Mouse (Mus musculus) heart, postnatal 0 days (tissue): Measurements from ENCODE around the gene Atrnl1. TPM values are rescaled to one million over a fixed set of nuclear protein-coding genes. Genes with fewer than 3 reads are reported as not detected.

Source experiments
- ATAC-seq: fragments of 200-750 bp; cut with Nextera tagmentation; 2 replicates; pipeline ENCODE4 v1.8.0; 2017; ENCODE audit warnings: low read depth, moderate number of reproducible peaks, moderate library complexity; ENCODE audit not compliant: insufficient read depth
- DNase-seq: peaks from one replicate; pipeline ENCODE4 v3.0.0-alpha.2; 2016; ENCODE audit warnings: low spot score
- H3K27ac ChIP-seq: fragments of 300-500 bp; sonication (generic); 2 replicates; pipeline ENCODE4 v1.5.1; 2014; ENCODE audit warnings: low read depth, mild to moderate bottlenecking
- H3K27me3 ChIP-seq: fragments of 300-500 bp; sonication (generic); 2 replicates; pipeline ENCODE4 v1.6.1; 2014; ENCODE audit warnings: low read length, mixed read lengths; ENCODE audit not compliant: control insufficient read depth, insufficient read depth
- H3K36me3 ChIP-seq: fragments of 300-500 bp; sonication (generic); replicated peaks from 2 replicates; pipeline ENCODE4 v1.6.1; 2014; ENCODE audit warnings: low read length, mixed read lengths; ENCODE audit not compliant: control insufficient read depth, insufficient read depth
- H3K4me1 ChIP-seq: fragments of 300-500 bp; sonication (generic); 2 replicates; pipeline ENCODE4 v1.6.1; 2014; ENCODE audit warnings: antibody characterized with exemption; ENCODE audit not compliant: control insufficient read depth, insufficient read depth
- H3K4me2 ChIP-seq: fragments of 300-500 bp; sonication (generic); 2 replicates; pipeline ENCODE4 v1.6.1; 2014; ENCODE audit warnings: low read depth, mild to moderate bottlenecking, low read length, moderate library complexity
- H3K4me3 ChIP-seq: fragments of 300-500 bp; sonication (generic); 2 replicates; pipeline ENCODE4 v1.5.1; 2014; ENCODE audit warnings: low read depth, low read length
- H3K9ac ChIP-seq: fragments of 300-500 bp; sonication (generic); replicated peaks from 2 replicates; pipeline ENCODE4 v1.6.1; 2014; ENCODE audit warnings: low read depth, low read length, mixed read lengths
- H3K9me3 ChIP-seq: fragments of 300-500 bp; sonication (generic); replicated peaks from 2 replicates; pipeline ENCODE4 v1.6.1; 2016; ENCODE audit warnings: low read length; ENCODE audit not compliant: control insufficient read depth
- CTCF ChIP-seq: IDR thresholded peaks from 2 replicates; pipeline ENCODE4 v1.5.1; 2016; ENCODE audit warnings: antibody characterized with exemption, control low read depth, low read depth
- EP300 ChIP-seq: IDR thresholded peaks from 2 replicates; pipeline ENCODE4 v1.6.1; 2016; ENCODE audit warnings: antibody characterized with exemption, low read depth
- WGBS: fragments of 180-500 bp; shearing (Covaris S2); extraction: QIAGEN DNeasy Blood & Tissue Kit; methylation state at CpG from one replicate; pipeline ENCODE4 v1.1.7; 2014; 5-methylcytosine and 5-hydroxymethylcytosine counted together
- polyA plus RNA-seq: library from polyadenylated mRNA; unstranded; fragments of >200 nt; fragmentation: Nextera tagmentation; extraction: Ambion mirVana; gene quantifications from 2 replicates; pipeline ENCODE4 v1.2.1, GENCODE M21; 2015
- total RNA-seq: library from RNA; depleted of rRNA; stranded (reverse); fragments of >200 nt; gene quantifications from 2 replicates; pipeline ENCODE4 v1.2.3, GENCODE M21; 2014; ENCODE audit warnings: low replicate concordance

Atrnl1 gene
- total and polyA plus RNA-seq, 2 experiments from 2014 or later: 1.7 to 16.9 TPM

DNA sequence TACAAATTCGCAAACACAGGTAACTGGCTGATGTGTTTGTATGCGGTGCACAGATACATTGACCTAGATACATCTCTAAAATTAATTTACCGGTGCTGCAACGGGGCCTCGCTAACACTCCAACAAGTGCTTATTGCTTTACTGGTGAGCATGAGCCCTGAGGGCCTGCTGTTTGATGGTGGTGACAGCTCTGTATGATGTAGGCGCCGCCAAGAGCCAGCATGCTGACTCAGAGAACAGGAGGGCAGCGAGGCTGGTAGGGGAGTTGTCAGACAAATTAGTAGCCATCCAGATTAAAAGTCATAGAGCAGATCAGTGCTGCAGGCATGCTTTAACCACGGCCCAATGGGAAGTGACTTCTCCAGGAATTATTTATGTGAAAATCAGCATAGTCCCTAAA is 534.7 kb downstream of the Atrnl1 start:
- WGBS: 34% methylated on average over 9 of the region's 9 CpGs
- ATAC-seq: peak; percentile 84

DNA sequence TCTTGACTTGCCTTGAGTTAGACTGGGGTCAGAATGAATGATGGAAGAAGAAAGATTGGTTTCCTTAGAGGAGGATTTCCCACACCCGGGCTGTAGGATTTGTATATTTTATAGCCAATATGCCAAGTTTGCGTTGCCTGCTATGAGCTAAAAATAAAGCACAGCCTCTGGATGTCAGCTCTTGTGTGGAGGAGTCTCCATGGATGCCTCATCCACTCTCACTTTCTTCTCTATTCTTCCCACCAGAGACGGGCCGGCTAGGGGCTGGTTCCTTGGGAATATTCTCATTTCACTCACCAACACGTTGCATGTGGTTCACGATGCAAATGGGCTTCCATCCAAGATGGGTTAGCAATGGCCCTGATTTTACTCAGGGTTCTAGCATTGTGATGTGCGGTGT is 540.4 kb downstream of the Atrnl1 start:
- TF ChIP-seq CTCF (no peak), EP300 (no peak)
- WGBS: 73% methylated on average over 7 of the region's 7 CpGs
- no peaks in the 10 kb centered on the region for H3K27me3 ChIP-seq
- no peaks in the 10 kb centered on the region for H3K9me3 ChIP-seq
- no peaks in the 10 kb centered on the region for H3K36me3 ChIP-seq
- H3K4me2 ChIP-seq: no peak overlapping the region
- no peak overlapping the region for H3K27ac ChIP-seq
- H3K9ac ChIP-seq: no peak overlapping the region
- DNase-seq (no peak), ATAC-seq (no peak)
- H3K4me1 ChIP-seq: no peaks in the 10 kb centered on the region
- H3K4me3 ChIP-seq: no peak overlapping the region

More for the DNA sequence above, 534.7 kb downstream of the Atrnl1 start:
- Histone ChIP-seq H3K9me3 (no peaks in the 10 kb centered on the region), H3K36me3 (no peaks in the 10 kb centered on the region), H3K27ac (no peak overlapping the region), H3K4me3 (no peak overlapping the region), H3K4me2 (no peak overlapping the region), H3K4me1 (0 out of 2 replicates have a peak, but pooled peaks cover 7% of the 10 kb centered on the region), H3K27me3 (no peaks in the 10 kb centered on the region), H3K9ac (no peak overlapping the region)
- peak; percentile 78 for DNase-seq
- TF ChIP-seq CTCF: no peak
- TF ChIP-seq EP300: no peak

DNA sequence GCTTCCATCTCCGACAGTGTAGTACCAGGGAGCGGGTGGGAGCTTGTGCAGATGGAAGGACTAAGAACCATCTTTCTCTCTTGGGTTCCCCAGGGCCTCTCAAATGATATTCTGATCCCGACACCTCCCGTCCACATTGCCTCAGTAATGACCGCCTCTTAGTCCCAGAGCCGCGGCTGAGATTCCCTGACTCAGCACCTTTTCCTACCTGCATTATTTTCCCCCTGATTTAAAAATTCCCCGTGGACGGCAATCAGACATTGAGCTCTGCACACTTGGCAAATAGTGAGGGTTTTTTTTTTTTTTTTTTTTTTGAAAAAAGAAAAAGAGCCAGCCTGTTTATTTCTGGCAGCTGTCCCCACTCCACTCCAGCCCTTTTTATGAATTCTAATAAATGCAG is 550.7 kb downstream of the Atrnl1 start:
- no peaks in the 10 kb centered on the region for H3K4me1 ChIP-seq
- TF ChIP-seq CTCF (no peak), EP300 (no peak)
- H3K27me3 ChIP-seq: 0 out of 2 replicates have a peak, but pooled peaks cover 7% of the 10 kb centered on the region
- H3K9me3 ChIP-seq: no peaks in the 10 kb centered on the region
- no peak overlapping the region for H3K27ac ChIP-seq
- no peak overlapping the region for H3K4me3 ChIP-seq
- ATAC-seq: no peak
- 87% methylated on average over 9 of the region's 9 CpGs for WGBS
- no peak overlapping the region for H3K9ac ChIP-seq
- DNase-seq: no peak
- no peak overlapping the region for H3K4me2 ChIP-seq
- no peaks in the 10 kb centered on the region for H3K36me3 ChIP-seq

DNA sequence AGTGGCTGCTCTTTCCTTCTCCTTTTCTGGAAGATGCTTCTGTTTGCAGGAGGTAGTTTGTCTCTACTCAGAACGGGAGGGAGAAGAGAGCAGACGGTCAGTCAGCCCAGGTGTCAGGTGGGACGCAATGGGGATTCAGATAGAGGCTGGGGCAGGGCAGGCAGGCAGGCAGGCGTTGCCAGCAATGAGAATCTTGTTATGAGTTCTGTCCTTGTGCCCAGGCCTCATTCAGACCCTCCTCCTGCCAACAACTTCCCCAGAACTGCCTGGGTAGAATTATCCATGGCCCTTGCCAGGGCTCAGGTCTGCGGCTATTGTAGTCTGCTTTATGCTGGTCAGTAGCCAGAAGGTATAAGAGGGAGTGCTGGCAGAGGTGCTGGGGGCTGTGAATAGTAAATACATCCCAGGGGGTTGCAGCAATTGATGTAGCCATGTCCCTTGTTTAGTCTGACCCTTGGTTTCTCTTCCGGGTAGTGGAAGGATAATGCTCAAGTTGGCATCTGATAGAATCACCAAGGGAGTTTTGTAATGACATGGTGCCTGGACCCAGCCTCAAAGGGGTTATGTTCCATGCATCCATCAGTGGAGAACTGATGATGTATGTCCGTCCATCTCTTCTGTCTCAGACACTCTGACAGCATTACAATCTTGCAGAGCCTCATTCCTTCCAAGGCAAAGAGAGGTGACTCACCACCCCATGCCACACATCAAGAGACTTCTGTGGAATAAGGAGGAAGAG is 554.2 kb downstream of the Atrnl1 start:
- H3K9ac ChIP-seq: no peak overlapping the region
- WGBS: 68% methylated on average over 7 of the region's 7 CpGs
- H3K27ac ChIP-seq: no peak overlapping the region
- ATAC-seq: no peak
- H3K36me3 ChIP-seq: no peaks in the 10 kb centered on the region
- peaks cover 15% of the 10 kb centered on the region; the same call in 1 of the 2 replicates for H3K27me3 ChIP-seq
- no peaks in the 10 kb centered on the region for H3K9me3 ChIP-seq
- H3K4me2 ChIP-seq: no peak overlapping the region
- DNase-seq: no peak
- no peak for TF ChIP-seq EP300
- TF ChIP-seq CTCF: no peak
- no peak overlapping the region for H3K4me3 ChIP-seq
- no peaks in the 10 kb centered on the region for H3K4me1 ChIP-seq

DNA sequence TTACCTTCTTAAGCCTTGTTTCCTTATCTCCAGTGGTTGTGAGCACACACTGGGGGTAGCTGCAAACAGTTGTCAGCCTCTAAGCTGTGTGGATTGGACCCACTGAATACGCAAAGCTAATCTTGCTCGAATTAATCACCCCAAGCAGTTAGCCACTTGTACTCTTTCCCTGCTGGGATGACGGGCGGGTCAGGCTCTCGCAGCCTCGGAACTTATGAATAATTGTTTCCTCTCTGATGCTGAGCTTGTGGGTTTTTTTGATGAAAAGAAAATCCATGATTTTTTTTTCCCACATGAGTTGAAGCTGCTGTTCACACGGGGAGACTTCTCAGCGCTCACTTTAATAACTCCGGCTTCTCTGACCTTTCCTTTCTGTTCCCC is 554.8 kb downstream of the Atrnl1 start:
- Histone ChIP-seq H3K27ac (no peak overlapping the region), H3K4me3 (no peak overlapping the region), H3K36me3 (no peaks in the 10 kb centered on the region), H3K9me3 (no peaks in the 10 kb centered on the region), H3K4me1 (no peaks in the 10 kb centered on the region), H3K4me2 (no peak overlapping the region), H3K27me3 (peaks cover 15% of the 10 kb centered on the region; the same call in 1 of the 2 replicates), H3K9ac (no peak overlapping the region)
- ATAC-seq (no peak), DNase-seq (no peak)
- no peak for TF ChIP-seq CTCF
- TF ChIP-seq EP300: no peak
- 57% methylated on average over 9 of the region's 9 CpGs for WGBS

DNA sequence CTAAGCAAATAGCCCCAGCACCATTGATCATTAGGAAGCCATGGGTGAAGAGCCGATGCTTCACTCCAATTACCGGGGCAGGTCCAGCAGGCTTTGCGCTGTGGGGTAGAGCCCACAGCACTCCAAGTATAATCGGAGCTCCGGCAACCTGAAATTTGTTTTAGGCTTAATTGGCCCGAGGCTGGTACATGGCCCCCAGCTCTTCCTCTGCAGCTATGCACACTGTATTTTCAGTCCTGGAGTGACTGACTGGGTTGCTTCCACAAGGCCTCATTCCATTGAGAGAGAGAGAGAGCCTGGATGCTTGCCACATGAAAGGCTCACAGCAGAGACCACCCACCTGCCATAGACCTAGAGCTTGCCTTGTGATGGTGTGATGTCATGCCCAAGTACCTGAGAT is 555.3 kb downstream of the Atrnl1 start:
- H3K4me1 ChIP-seq: no peaks in the 10 kb centered on the region
- WGBS: 78% methylated on average over 6 of the region's 6 CpGs
- H3K4me2 ChIP-seq: no peak overlapping the region
- H3K27me3 ChIP-seq: peaks cover 15% of the 10 kb centered on the region; the same call in 1 of the 2 replicates
- no peak overlapping the region for H3K9ac ChIP-seq
- no peak for TF ChIP-seq EP300
- no peak for TF ChIP-seq CTCF
- no peak overlapping the region for H3K27ac ChIP-seq
- no peaks in the 10 kb centered on the region for H3K36me3 ChIP-seq
- no peak for DNase-seq
- ATAC-seq: no peak
- H3K4me3 ChIP-seq: no peak overlapping the region
- H3K9me3 ChIP-seq: no peaks in the 10 kb centered on the region
